Mouse (Mus musculus): ENCODE measurements around the gene Mad2l2.

Gene Mad2l2

GRCm38 (mm10) chr4:148130133-148130532, at the start of gene Mad2l2:
Gene Mad2l2 (plus strand): TSS chr4:148130384.
- DNase-seq (ENCODE audit: low read depth): no peak

GRCm38 (mm10) chr4:148080597-148080973, 49.6 kb upstream of the Mad2l2 start:
- DNase-seq (ENCODE audit: low read depth): no peak

GRCm38 (mm10) chr4:148081201-148081600, 49.0 kb upstream of the Mad2l2 start:
- no peak for DNase-seq (ENCODE audit: low read depth)

- DNase-seq (ENCODE audit: low read depth): no peak
Observed at GRCm38 (mm10) chr4:148082257-148083044, 47.7 kb upstream of the Mad2l2 start.

- DNase-seq (ENCODE audit: low read depth): no peak
Observed at GRCm38 (mm10) chr4:148083176-148083899, 46.8 kb upstream of the Mad2l2 start.

- DNase-seq (ENCODE audit: low read depth): no peak
Observed at GRCm38 (mm10) chr4:148084261-148084714, 45.9 kb upstream of the Mad2l2 start.

GRCm38 (mm10) chr4:148085131-148085906, 44.9 kb upstream of the Mad2l2 start:
- no peak for DNase-seq (ENCODE audit: low read depth)

GRCm38 (mm10) chr4:148085907-148086305, 44.3 kb upstream of the Mad2l2 start:
- no peak for DNase-seq (ENCODE audit: low read depth)

GRCm38 (mm10) chr4:148087091-148087906, 42.9 kb upstream of the Mad2l2 start:
- no peak for DNase-seq (ENCODE audit: low read depth)

GRCm38 (mm10) chr4:148087907-148088527, 42.2 kb upstream of the Mad2l2 start, which contains the start of gene Agtrap:
Gene Agtrap (minus strand): TSS chr4:148088031.
- DNase-seq (ENCODE audit: low read depth): peak; percentile 64

GRCm38 (mm10) chr4:148089166-148089565, 41.0 kb upstream of the Mad2l2 start:
- DNase-seq (ENCODE audit: low read depth): no peak

- DNase-seq (ENCODE audit: low read depth): no peak
Observed at GRCm38 (mm10) chr4:148091181-148091580, 39.0 kb upstream of the Mad2l2 start.

- no peak for DNase-seq (ENCODE audit: low read depth)
Observed at GRCm38 (mm10) chr4:148092551-148093271, 37.5 kb upstream of the Mad2l2 start.

- no peak for DNase-seq (ENCODE audit: low read depth)
Observed at GRCm38 (mm10) chr4:148094161-148094560, 36.0 kb upstream of the Mad2l2 start.

GRCm38 (mm10) chr4:148095081-148095480, 35.1 kb upstream of the Mad2l2 start:
- no peak for DNase-seq (ENCODE audit: low read depth)

- no peak for DNase-seq (ENCODE audit: low read depth)
Observed at GRCm38 (mm10) chr4:148097936-148098335, 32.2 kb upstream of the Mad2l2 start.

- DNase-seq (ENCODE audit: low read depth): no peak
Observed at GRCm38 (mm10) chr4:148098666-148099065, 31.5 kb upstream of the Mad2l2 start.

- no peak for DNase-seq (ENCODE audit: low read depth)
Observed at GRCm38 (mm10) chr4:148101801-148102527, 28.2 kb upstream of the Mad2l2 start.

- DNase-seq (ENCODE audit: low read depth): no peak
Observed at GRCm38 (mm10) chr4:148104146-148104545, 26.0 kb upstream of the Mad2l2 start.

Measured in fibroblast of lung, adult 2 months (primary cell).